9 mouse cellular contexts compared by ENCODE assay signal in the genomic region with DNA sequence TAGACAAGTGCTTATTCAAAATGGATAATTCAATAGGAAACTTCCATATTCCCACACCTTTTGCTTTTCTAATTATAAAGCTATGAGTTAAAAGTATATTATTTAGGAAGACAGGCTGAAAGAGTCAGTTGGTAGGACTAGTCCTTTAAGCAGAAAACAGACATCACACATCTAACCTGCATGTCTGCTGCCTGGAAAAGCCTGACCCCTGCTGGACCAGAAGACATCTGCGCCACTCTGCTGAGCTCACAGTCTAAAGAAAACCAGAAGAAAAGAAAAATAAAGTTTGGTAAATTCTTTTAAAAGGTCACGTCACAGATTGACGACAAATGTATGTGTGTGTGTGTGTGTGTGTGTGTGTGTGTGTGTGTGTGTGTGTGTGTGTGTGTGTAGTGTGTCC. TPM values are rescaled to one million over a fixed set of nuclear protein-coding genes. Genes with fewer than 3 reads are reported as not detected.
DNase-seq lines count a peak whose midpoint lies in the region; ATAC-seq and TF ChIP-seq lines count a peak whose summit lies in the region.
"Had no signal": no experiment of that assay in that cellular context is flagged by ENCODE, and none has a peak within 500 bp of the region (broad histone marks: within the 10 kb centered on the region; RNA-seq: fewer than 3 reads in every experiment).

No protein-coding gene starts in this region.

- no peak overlapping the region for H3K4me3 ChIP-seq in kidney, embryonic 14.5 days (ENCODE audit: low read length)
- no peak overlapping the region for H3K4me3 ChIP-seq in hindbrain, embryonic 13.5 days

- H3K27ac ChIP-seq in kidney, embryonic 14.5 days (ENCODE audit: low read depth, low read length), result no peak overlapping the region
- H3K27ac ChIP-seq in hindbrain, embryonic 13.5 days, result no peak overlapping the region

- DNase-seq in kidney, adult 8-10 months, result peak; percentile 1 to 38
- DNase-seq in Patski (ENCODE audit: low read depth, low spot score), result no peak
- peak; percentile 22 to 49 for DNase-seq in cerebellum, adult 18-20 months
- peak; percentile 6 to 30 for DNase-seq in frontal cortex, postnatal 25 days (ENCODE audit: low spot score in 2 of 2)
- DNase-seq in liver, result peak; percentile 73
- DNase-seq in right cerebral cortex, postnatal 10 days (ENCODE audit: low spot score in 2 of 2), result peak; percentile 36 to 39

- H3K27me3 ChIP-seq in kidney, embryonic 14.5 days (ENCODE audit: control insufficient read depth, insufficient read depth, low read length), result no peaks in the 10 kb centered on the region
- peaks cover 18% of the 10 kb centered on the region for H3K27me3 ChIP-seq in Patski
- H3K27me3 ChIP-seq in hindbrain, embryonic 13.5 days, result no peaks in the 10 kb centered on the region
- H3K27me3 ChIP-seq: megakaryocyte, embryonic 14.5 days had no signal

- TF ChIP-seq CTCF in Patski (IDR thresholded peaks at IDR 0.05), result peak; percentile 63

- CTCF ChIA-PET in Patski (lab: Charles Lee), result interaction anchor here (0.6 kb wide), 1 partner anchor 812 kb away, joined by 3 read pairs; no protein-coding TSS in a partner anchor

- POLR2A ChIA-PET in Patski (lab: Charles Lee), result no interaction called here

- in situ Hi-C loops in Patski (cut with MboI; ENCODE audit: low pct_unique_long_range_greater_than_20kb), result no loop called here

- no peaks in the 10 kb centered on the region for H3K36me3 ChIP-seq in kidney, embryonic 14.5 days (ENCODE audit: control insufficient read depth, insufficient read depth, low read length)
- no peaks in the 10 kb centered on the region for H3K36me3 ChIP-seq in hindbrain, embryonic 13.5 days

- H3K4me1 ChIP-seq in kidney, embryonic 14.5 days (ENCODE audit: control insufficient read depth, insufficient read depth, low read length), result no peaks in the 10 kb centered on the region
- H3K4me1 ChIP-seq in hindbrain, embryonic 13.5 days (replicated peaks), result no peaks in the 10 kb centered on the region

- no peak overlapping the region for H3K4me2 ChIP-seq in kidney, embryonic 14.5 days (replicated peaks; ENCODE audit: low read depth, low read length)
- H3K4me2 ChIP-seq in hindbrain, embryonic 13.5 days, result no peak overlapping the region

- no peak for ATAC-seq in kidney, embryonic 14.5 days (ENCODE audit: low FRiP score, low TSS enrichment)
- no peak for ATAC-seq in Patski
- ATAC-seq in hindbrain, embryonic 13.5 days (ENCODE audit: low FRiP score), result no peak

- no peak overlapping the region for H3K9ac ChIP-seq in kidney, embryonic 14.5 days (ENCODE audit: low read depth, low read length)
- H3K9ac ChIP-seq in hindbrain, embryonic 13.5 days, result no peak overlapping the region

- 72% methylated on average over 3 of the region's 3 CpGs for WGBS in kidney, embryonic 14.5 days
- 50% methylated on average over 3 of the region's 3 CpGs for WGBS in hindbrain, embryonic 13.5 days

- H3K9me3 ChIP-seq in kidney, embryonic 14.5 days (ENCODE audit: control insufficient read depth, low read length), result no peaks in the 10 kb centered on the region
- no peaks in the 10 kb centered on the region for H3K9me3 ChIP-seq in hindbrain, embryonic 13.5 days
- H3K9me3 ChIP-seq: megakaryocyte, embryonic 14.5 days had no signal

RNA-seq across cellular contexts. Expression of gene Mmrn1, which starts 25.6 kb away (rescaled TPM):
- polyA plus RNA-seq in kidney, embryonic 14.5 days (2014; fragmentation: Nextera tagmentation; extraction: Ambion mirVana), result 4.6 and 7.3 TPM in 2 replicates
- polyA plus RNA-seq in Patski (2021), result not detected
- 3.3 and 3.7 TPM in 2 replicates for polyA plus RNA-seq in hindbrain, embryonic 13.5 days (2015; fragmentation: Nextera tagmentation; extraction: Ambion mirVana)
